Mouse (Mus musculus): Measurements from ENCODE around the gene BC052040. TPM values are rescaled to one million over a fixed set of nuclear protein-coding genes. Genes with fewer than 3 reads are reported as not detected.

Gene BC052040
- total RNA-seq (2012; rRNA removed) = 7.2 and 7.9 TPM in 2 replicates

DNA sequence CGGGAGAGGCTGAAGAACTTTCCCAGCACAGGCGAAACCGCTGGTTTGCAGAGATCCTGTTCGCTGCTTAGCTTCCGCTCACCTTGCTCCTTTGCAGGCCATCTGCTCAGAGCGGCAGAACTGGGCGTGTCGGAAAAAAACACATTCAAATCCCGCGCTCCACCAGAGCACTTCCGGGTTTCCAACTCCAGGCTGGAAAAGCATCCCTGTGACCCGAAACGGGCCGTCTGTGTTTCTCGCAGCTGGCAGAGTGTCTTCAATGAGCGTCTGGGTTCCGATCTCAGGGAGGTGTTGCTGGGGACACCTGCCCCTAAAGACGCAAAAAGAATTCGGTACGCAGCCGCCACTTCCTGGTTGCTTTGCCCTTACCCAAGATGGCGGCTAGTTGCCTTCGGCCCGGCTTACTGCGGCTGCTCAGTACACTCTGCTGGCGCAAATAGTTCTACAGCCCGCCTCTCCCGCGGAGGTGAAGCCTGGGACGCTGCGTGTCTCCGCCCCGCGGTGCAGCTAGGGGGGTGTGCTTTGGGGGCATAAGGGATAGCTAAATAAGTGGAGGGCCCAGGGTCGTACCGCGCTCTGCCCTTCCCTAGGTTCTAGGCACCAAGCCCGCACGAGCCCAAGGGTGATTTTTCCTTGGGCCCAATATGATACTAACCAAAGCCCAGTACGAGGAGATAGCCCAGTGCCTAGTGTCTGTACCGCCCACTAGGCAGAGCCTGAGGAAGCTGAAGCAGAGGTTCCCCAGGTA, at the start of gene BC052040:
Gene BC052040, plus strand, starts transcription at position 476 of the 748 bp plus-strand sequence.
- peak within 1 kb of the TSS; percentile 89 for H3K27ac ChIP-seq (ENCODE audit: insufficient read depth, low read depth, low read length, poor library complexity, severe bottlenecking)
- peak within 1 kb of the TSS; percentile 76 to 88 for H3K4me3 ChIP-seq (ENCODE audit: insufficient read depth in 1 of 2, low read depth in 1 of 2, low read length in 2 of 2, poor library complexity in 1 of 2, severe bottlenecking in 1 of 2)
- peak within 1 kb of the TSS; percentile 89 for H3K9ac ChIP-seq (ENCODE audit: insufficient read depth, low read depth, low read length, poor library complexity, severe bottlenecking)
- in situ Hi-C loops (cut with MboI; ENCODE audit: low sequenced_read_pairs in 2 of 2, unreplicated experiment in 2 of 2) = loop anchor here in 1 of 2 experiments (25.0 kb wide), 1 partner anchor 481 kb away; the partner anchor contains the start of gene Meis2
- H3K4me1 ChIP-seq (ENCODE audit: control insufficient read depth in 2 of 2, insufficient read depth in 2 of 2, low read length in 2 of 2, poor library complexity in 1 of 2) = peaks cover 3 to 11% of the 10 kb centered on the region in 2 experiments; a peak in 3 of 4 replicates
- H3K36me3 ChIP-seq (ENCODE audit: control insufficient read depth, insufficient read depth, low read length, poor library complexity, severe bottlenecking) = no peaks in the 10 kb centered on the region
- peak; percentile 82 for DNase-seq (ENCODE audit: low read depth, low spot score)
- no peaks in the 10 kb centered on the region for H3K9me3 ChIP-seq (ENCODE audit: control insufficient read depth, insufficient read depth, low read depth, low read length)
- peak; percentile 88 for TF ChIP-seq HCFC1 (IDR thresholded peaks at IDR 0.05; ENCODE audit: borderline replicate concordance, insufficient read depth, low read length)
- TF ChIP-seq ZC3H11A (IDR thresholded peaks at IDR 0.05; ENCODE audit: borderline replicate concordance, low read depth, low read length) = no peak
- TF ChIP-seq CHD2 (IDR thresholded peaks at IDR 0.05; ENCODE audit: low read depth, low read length) = no peak

DNA sequence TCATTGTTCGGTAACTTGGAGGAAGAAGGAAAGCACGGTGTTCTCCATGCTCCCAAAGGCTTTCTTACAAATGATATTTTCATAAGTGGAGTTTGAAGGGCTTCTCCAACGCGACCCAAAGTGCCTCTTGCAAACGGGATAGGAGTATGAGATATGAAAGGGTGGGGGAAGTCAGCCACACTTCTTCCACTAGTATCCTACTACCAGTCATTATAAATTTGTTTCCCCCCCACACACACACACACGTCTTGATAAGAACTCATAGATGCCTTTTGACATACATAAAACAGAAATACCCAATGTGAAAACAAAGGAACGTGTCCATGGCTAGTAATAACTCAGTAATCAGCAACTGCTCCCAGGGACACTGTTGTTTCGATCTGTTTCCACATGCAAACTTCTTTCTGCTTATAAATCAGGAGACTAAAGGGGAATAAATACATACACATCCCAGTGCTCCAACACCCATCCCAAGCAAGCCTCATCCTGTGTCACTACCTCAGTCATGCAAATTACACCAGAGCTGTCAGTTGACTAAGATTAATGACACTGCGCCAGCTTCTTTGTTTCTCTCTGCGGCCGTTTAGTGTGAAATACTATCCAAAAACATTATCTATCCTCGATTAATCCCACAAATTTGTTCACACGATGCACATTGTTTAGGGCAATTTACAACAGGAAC, 43.4 kb upstream of the BC052040 start:
- H3K36me3 ChIP-seq (ENCODE audit: control insufficient read depth, insufficient read depth, low read length, poor library complexity, severe bottlenecking) = no peaks in the 10 kb centered on the region
- no peak overlapping the region for H3K27ac ChIP-seq (ENCODE audit: insufficient read depth, low read depth, low read length, poor library complexity, severe bottlenecking)
- H3K4me3 ChIP-seq (ENCODE audit: insufficient read depth in 1 of 2, low read depth in 1 of 2, low read length in 2 of 2, poor library complexity in 1 of 2, severe bottlenecking in 1 of 2) = no peak overlapping the region
- in situ Hi-C loops (cut with MboI; ENCODE audit: low sequenced_read_pairs in 2 of 2, unreplicated experiment in 2 of 2) = no loop called here
- H3K9ac ChIP-seq (ENCODE audit: insufficient read depth, low read depth, low read length, poor library complexity, severe bottlenecking) = no peak overlapping the region
- no peaks in the 10 kb centered on the region for H3K4me1 ChIP-seq (ENCODE audit: control insufficient read depth in 2 of 2, insufficient read depth in 2 of 2, low read length in 2 of 2, poor library complexity in 1 of 2)
- H3K9me3 ChIP-seq (ENCODE audit: control insufficient read depth, insufficient read depth, low read depth, low read length) = no peaks in the 10 kb centered on the region
- no peak for DNase-seq (ENCODE audit: low read depth, low spot score)
- no peak for TF ChIP-seq ZC3H11A (IDR thresholded peaks at IDR 0.05; ENCODE audit: borderline replicate concordance, low read depth, low read length)
- no peak for TF ChIP-seq ZNF384 (IDR thresholded peaks at IDR 0.05; ENCODE audit: low read depth, low read length)
- TF ChIP-seq MAFK (IDR thresholded peaks at IDR 0.05; ENCODE audit: insufficient read depth, low read depth, low read length) = no peak
- TF ChIP-seq CHD2 (IDR thresholded peaks at IDR 0.05; ENCODE audit: low read depth, low read length) = no peak
- no peak for TF ChIP-seq HCFC1 (IDR thresholded peaks at IDR 0.05; ENCODE audit: borderline replicate concordance, insufficient read depth, low read length)

DNA sequence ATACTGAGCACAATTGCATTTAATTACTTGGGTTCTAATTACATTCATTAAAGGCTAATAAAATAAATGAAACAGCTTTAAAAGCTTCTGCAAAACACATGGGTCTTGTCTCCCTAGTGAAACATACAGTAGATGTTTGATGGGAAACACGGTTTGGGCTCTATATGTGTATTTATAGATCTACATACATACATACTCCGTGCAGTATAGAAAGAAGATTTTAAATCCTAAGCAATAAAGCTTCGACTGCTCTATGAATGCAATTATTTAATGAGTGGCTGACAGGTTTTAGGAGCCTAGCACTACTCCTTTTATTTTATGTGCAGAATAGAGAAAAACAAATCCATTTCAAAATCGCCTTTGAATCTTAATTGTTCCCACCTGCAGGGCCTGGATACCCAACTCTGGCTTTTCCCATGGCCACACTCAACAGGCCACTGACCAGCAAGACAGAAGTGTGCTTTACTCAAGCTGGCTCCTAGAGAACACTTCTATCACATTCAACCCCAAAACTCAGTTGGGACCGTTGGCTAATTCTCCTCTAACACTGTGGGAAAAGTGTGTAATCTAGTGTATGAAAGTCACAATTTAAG, 42.7 kb upstream of the BC052040 start:
- H3K27ac ChIP-seq (ENCODE audit: insufficient read depth, low read depth, low read length, poor library complexity, severe bottlenecking) = no peak overlapping the region
- H3K36me3 ChIP-seq (ENCODE audit: control insufficient read depth, insufficient read depth, low read length, poor library complexity, severe bottlenecking) = no peaks in the 10 kb centered on the region
- H3K4me1 ChIP-seq (ENCODE audit: control insufficient read depth in 2 of 2, insufficient read depth in 2 of 2, low read length in 2 of 2, poor library complexity in 1 of 2) = no peaks in the 10 kb centered on the region
- DNase-seq (ENCODE audit: low read depth, low spot score) = no peak
- H3K9me3 ChIP-seq (ENCODE audit: control insufficient read depth, insufficient read depth, low read depth, low read length) = no peaks in the 10 kb centered on the region
- H3K4me3 ChIP-seq (ENCODE audit: insufficient read depth in 1 of 2, low read depth in 1 of 2, low read length in 2 of 2, poor library complexity in 1 of 2, severe bottlenecking in 1 of 2) = no peak overlapping the region
- no peak overlapping the region for H3K9ac ChIP-seq (ENCODE audit: insufficient read depth, low read depth, low read length, poor library complexity, severe bottlenecking)
- TF ChIP-seq HCFC1 (IDR thresholded peaks at IDR 0.05; ENCODE audit: borderline replicate concordance, insufficient read depth, low read length) (no peak), ZNF384 (IDR thresholded peaks at IDR 0.05; ENCODE audit: low read depth, low read length) (no peak), ZC3H11A (IDR thresholded peaks at IDR 0.05; ENCODE audit: borderline replicate concordance, low read depth, low read length) (no peak), CHD2 (IDR thresholded peaks at IDR 0.05; ENCODE audit: low read depth, low read length) (no peak), MAFK (IDR thresholded peaks at IDR 0.05; ENCODE audit: insufficient read depth, low read depth, low read length) (no peak)
- in situ Hi-C loops (cut with MboI; ENCODE audit: low sequenced_read_pairs in 2 of 2, unreplicated experiment in 2 of 2) = no loop called here

DNA sequence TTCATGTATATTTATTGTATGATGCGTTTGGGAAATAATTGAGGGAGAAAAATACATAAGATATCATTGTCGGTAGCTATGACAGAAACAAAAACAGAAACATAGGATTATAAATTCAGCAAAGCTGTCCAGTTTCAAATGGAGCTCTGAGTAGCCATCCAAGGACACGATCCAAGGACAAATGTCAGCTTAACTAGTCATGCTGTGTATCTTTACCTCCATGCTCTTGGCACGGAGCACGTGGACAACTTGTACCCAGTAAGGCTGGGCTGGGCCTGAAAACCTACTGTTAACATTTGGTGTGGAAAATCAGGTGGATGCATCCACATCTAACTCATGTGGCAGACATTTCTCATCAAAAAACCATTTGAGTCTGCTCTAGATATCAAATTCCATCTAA, 41.8 kb upstream of the BC052040 start:
- TF ChIP-seq MAFK (IDR thresholded peaks at IDR 0.05; ENCODE audit: insufficient read depth, low read depth, low read length) = no peak
- TF ChIP-seq ZNF384 (IDR thresholded peaks at IDR 0.05; ENCODE audit: low read depth, low read length) = no peak
- TF ChIP-seq CHD2 (IDR thresholded peaks at IDR 0.05; ENCODE audit: low read depth, low read length) = no peak
- no peak for TF ChIP-seq HCFC1 (IDR thresholded peaks at IDR 0.05; ENCODE audit: borderline replicate concordance, insufficient read depth, low read length)
- TF ChIP-seq ZC3H11A (IDR thresholded peaks at IDR 0.05; ENCODE audit: borderline replicate concordance, low read depth, low read length) = no peak
- no peak for DNase-seq (ENCODE audit: low read depth, low spot score)
- Histone ChIP-seq H3K9me3 (ENCODE audit: control insufficient read depth, insufficient read depth, low read depth, low read length) (no peaks in the 10 kb centered on the region), H3K36me3 (ENCODE audit: control insufficient read depth, insufficient read depth, low read length, poor library complexity, severe bottlenecking) (no peaks in the 10 kb centered on the region), H3K9ac (ENCODE audit: insufficient read depth, low read depth, low read length, poor library complexity, severe bottlenecking) (no peak overlapping the region), H3K4me3 (ENCODE audit: insufficient read depth in 1 of 2, low read depth in 1 of 2, low read length in 2 of 2, poor library complexity in 1 of 2, severe bottlenecking in 1 of 2) (no peak overlapping the region), H3K4me1 (ENCODE audit: control insufficient read depth in 2 of 2, insufficient read depth in 2 of 2, low read length in 2 of 2, poor library complexity in 1 of 2) (no peaks in the 10 kb centered on the region), H3K27ac (ENCODE audit: insufficient read depth, low read depth, low read length, poor library complexity, severe bottlenecking) (no peak overlapping the region)
- in situ Hi-C loops (cut with MboI; ENCODE audit: low sequenced_read_pairs in 2 of 2, unreplicated experiment in 2 of 2) = no loop called here
